Mouse (Mus musculus): ENCODE results near the gene Limch1. TPM values are rescaled to one million over a fixed set of nuclear protein-coding genes. Genes with fewer than 3 reads are reported as not detected.

Limch1 gene
- polyA plus RNA-seq, 1 experiment from 2014 or later: 22.2 TPM

DNA sequence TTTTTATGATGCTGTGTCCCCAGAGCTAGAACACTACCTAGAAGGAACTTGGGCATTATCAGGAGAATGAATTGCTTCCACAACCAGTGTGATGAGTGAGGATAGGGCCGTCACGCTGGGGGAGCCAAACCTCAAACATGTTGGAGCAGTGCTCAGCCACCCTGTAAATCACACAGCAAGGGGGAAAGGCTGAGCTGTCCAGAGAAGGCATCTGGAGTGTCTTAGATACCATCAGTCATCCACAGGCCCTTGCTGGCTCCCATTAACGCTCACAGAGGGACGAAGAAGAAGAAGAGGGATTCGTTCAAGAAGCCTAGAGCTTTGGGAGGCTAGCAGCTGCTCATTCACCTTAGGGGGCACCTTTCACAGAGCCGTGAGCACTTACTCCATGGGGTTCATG lies 219.8 kb downstream of the Limch1 start:
- WGBS: 37% methylated on average over 6 of the region's 6 CpGs
- no peaks in the 10 kb centered on the region for H3K9me3 ChIP-seq (replicated peaks; ENCODE audit: control insufficient read depth, low read length)
- peaks cover 18% of the 10 kb centered on the region for H3K4me1 ChIP-seq (ENCODE audit: control insufficient read depth, insufficient read depth, low read length)
- no peaks in the 10 kb centered on the region for H3K27me3 ChIP-seq (ENCODE audit: control insufficient read depth, insufficient read depth, low read length)
- no peak for ATAC-seq (replicated peaks; ENCODE audit: extremely low read depth, insufficient read depth, low FRiP score)
- H3K36me3 ChIP-seq (ENCODE audit: control insufficient read depth, insufficient read depth): no peaks in the 10 kb centered on the region
- H3K9ac ChIP-seq (ENCODE audit: low read length): no peak overlapping the region
- no peak overlapping the region for H3K27ac ChIP-seq (ENCODE audit: low read length)
- H3K4me2 ChIP-seq (ENCODE audit: low read depth, low read length): no peak overlapping the region
- no peak overlapping the region for H3K4me3 ChIP-seq (ENCODE audit: low read length)

GRCm38 (mm10) chr5:66967147-66967546 lies 221.5 kb downstream of the Limch1 start:
- H3K27me3 ChIP-seq (ENCODE audit: control insufficient read depth, insufficient read depth, low read length): no peaks in the 10 kb centered on the region
- no peaks in the 10 kb centered on the region for H3K9me3 ChIP-seq (replicated peaks; ENCODE audit: control insufficient read depth, low read length)
- ATAC-seq (replicated peaks; ENCODE audit: extremely low read depth, insufficient read depth, low FRiP score): no peak
- H3K27ac ChIP-seq (ENCODE audit: low read length): no peak overlapping the region
- WGBS: 68% methylated on average over 2 of the region's 2 CpGs
- peaks cover 18% of the 10 kb centered on the region for H3K4me1 ChIP-seq (ENCODE audit: control insufficient read depth, insufficient read depth, low read length)
- no peak overlapping the region for H3K9ac ChIP-seq (ENCODE audit: low read length)
- H3K4me3 ChIP-seq (ENCODE audit: low read length): no peak overlapping the region
- no peaks in the 10 kb centered on the region for H3K36me3 ChIP-seq (ENCODE audit: control insufficient read depth, insufficient read depth)
- H3K4me2 ChIP-seq (ENCODE audit: low read depth, low read length): no peak overlapping the region

GRCm38 (mm10) chr5:66967646-66968045 lies 222.0 kb downstream of the Limch1 start:
- H3K4me1 ChIP-seq (ENCODE audit: control insufficient read depth, insufficient read depth, low read length): peaks cover 18% of the 10 kb centered on the region
- peak overlapping the region; percentile 54 for H3K27ac ChIP-seq (ENCODE audit: low read length)
- 48% methylated on average over 4 of the region's 4 CpGs for WGBS
- peak overlapping the region; percentile 42 for H3K4me3 ChIP-seq (ENCODE audit: low read length)
- peak overlapping the region; percentile 71 for H3K4me2 ChIP-seq (ENCODE audit: low read depth, low read length)
- ATAC-seq (replicated peaks; ENCODE audit: extremely low read depth, insufficient read depth, low FRiP score): no peak
- H3K9ac ChIP-seq (ENCODE audit: low read length): peak overlapping the region; percentile 45
- H3K27me3 ChIP-seq (ENCODE audit: control insufficient read depth, insufficient read depth, low read length): no peaks in the 10 kb centered on the region
- H3K9me3 ChIP-seq (replicated peaks; ENCODE audit: control insufficient read depth, low read length): no peaks in the 10 kb centered on the region
- H3K36me3 ChIP-seq (ENCODE audit: control insufficient read depth, insufficient read depth): no peaks in the 10 kb centered on the region

DNA sequence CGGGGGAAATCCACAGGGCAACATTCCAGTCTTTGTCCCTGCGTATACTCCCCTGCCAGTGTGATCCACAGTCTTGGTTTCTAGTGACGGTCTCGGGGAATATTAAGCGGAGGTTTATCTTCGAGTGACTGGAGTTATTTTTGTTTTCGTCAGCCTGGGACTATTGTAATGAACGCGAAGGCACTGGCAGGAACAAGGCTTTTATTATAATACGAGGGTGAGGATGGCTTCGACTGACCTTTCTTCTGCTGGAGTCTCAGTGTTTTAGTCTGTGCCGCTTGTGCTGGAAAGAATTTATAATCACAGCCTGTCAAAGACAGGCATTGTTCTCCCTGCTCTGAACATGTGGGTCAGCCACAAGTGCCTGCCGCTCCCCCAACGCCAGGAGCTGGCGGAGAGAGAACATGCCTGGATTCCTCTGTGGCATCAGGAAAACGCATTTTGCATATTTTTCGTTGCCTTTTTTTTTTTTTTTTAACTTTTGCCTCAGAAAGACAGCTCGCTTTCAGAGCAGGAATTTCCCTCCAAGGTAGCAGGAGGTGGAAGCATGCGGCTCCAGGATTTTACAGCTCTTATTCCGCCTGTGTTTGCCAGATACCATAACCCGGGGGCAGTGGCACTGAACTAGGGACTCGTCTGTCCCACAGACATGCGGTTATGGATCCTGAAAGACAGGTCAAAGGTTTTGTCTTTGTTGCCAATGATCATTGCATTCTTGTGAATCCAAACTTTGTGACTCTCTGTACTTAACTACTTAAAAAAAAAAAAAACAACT lies 222.6 kb downstream of the Limch1 start:
- peak; percentile 45; the same call in 1 of the 2 replicates for ATAC-seq (replicated peaks; ENCODE audit: extremely low read depth, insufficient read depth, low FRiP score)
- 9% methylated on average over 23 of the region's 23 CpGs for WGBS
- no peaks in the 10 kb centered on the region for H3K9me3 ChIP-seq (replicated peaks; ENCODE audit: control insufficient read depth, low read length)
- peak overlapping the region; percentile 71 for H3K4me2 ChIP-seq (ENCODE audit: low read depth, low read length)
- no peaks in the 10 kb centered on the region for H3K36me3 ChIP-seq (ENCODE audit: control insufficient read depth, insufficient read depth)
- H3K27me3 ChIP-seq (ENCODE audit: control insufficient read depth, insufficient read depth, low read length): no peaks in the 10 kb centered on the region
- peak overlapping the region; percentile 42 for H3K4me3 ChIP-seq (ENCODE audit: low read length)
- peak overlapping the region; percentile 45 for H3K9ac ChIP-seq (ENCODE audit: low read length)
- H3K27ac ChIP-seq (ENCODE audit: low read length): peak overlapping the region; percentile 54
- H3K4me1 ChIP-seq (ENCODE audit: control insufficient read depth, insufficient read depth, low read length): peaks cover 18% of the 10 kb centered on the region

DNA sequence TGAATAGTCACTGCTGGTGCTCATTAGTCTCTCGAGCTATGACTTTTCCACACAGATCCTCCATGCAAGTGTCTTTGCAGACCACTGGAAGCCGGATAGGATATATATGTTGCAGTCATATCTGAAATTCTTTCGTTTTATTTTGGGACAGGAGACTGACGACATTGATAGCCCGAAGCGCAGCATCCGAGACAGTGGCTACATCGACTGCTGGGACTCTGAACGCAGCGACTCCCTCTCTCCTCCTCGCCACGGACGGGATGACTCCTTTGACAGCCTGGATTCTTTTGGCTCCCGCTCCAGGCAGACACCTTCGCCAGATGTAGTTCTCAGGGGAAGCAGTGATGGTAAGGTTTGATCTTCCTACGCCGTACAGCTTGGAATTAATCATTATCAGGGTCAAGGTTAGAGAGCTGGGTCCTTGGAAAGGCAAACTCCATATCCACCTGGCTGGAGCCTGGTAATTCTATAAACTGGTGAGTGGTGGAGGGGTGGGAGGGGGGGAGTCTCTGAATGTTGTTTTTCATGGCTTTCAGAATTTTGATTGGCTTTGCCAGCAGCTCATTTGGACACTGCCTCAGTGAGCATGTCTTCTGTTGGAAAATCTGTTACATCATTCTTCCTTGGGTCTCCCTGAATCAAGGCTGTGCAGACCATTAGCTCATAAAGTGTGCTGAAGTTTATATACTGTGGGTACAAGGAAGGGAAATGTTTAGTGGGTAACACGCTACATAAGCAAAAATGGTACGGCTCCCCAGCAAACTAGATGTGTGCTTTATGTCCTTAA lies 223.5 kb downstream of the Limch1 start:
- Histone ChIP-seq H3K9ac (ENCODE audit: low read length) (peak overlapping the region; percentile 45), H3K9me3 (replicated peaks; ENCODE audit: control insufficient read depth, low read length) (no peaks in the 10 kb centered on the region), H3K4me3 (ENCODE audit: low read length) (peak overlapping the region; percentile 42)

DNA sequence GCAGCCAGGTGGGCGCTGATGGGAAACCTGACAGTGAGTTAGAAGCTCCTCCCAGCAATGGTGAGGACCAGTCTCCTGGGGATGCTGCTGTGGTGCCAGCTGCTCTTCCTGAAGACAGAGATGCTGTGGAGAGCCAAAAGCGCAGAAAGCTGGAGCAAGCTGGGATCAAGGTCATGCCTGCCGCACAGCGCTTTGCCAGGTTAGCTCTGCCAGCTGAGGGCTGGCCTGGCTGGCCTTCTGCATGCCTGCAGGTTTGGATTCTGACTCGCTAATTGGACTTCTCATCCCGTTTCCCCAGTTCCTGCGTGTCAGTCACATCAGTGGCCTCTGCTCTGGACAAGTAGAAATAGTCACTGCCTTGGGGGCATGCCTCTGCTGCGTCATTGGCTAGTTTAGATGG lies 230.0 kb downstream of the Limch1 start:
- no peak overlapping the region for H3K9ac ChIP-seq (ENCODE audit: low read length)
- no peaks in the 10 kb centered on the region for H3K36me3 ChIP-seq (ENCODE audit: control insufficient read depth, insufficient read depth)
- H3K4me1 ChIP-seq (ENCODE audit: control insufficient read depth, insufficient read depth, low read length): 0 out of 2 replicates have a peak, but pooled peaks cover 2% of the 10 kb centered on the region
- H3K27me3 ChIP-seq (ENCODE audit: control insufficient read depth, insufficient read depth, low read length): no peaks in the 10 kb centered on the region
- H3K4me2 ChIP-seq (ENCODE audit: low read depth, low read length): no peak overlapping the region
- WGBS: 90% methylated on average over 8 of the region's 8 CpGs
- no peak overlapping the region for H3K27ac ChIP-seq (ENCODE audit: low read length)
- no peak overlapping the region for H3K4me3 ChIP-seq (ENCODE audit: low read length)
- no peak for ATAC-seq (replicated peaks; ENCODE audit: extremely low read depth, insufficient read depth, low FRiP score)
- no peaks in the 10 kb centered on the region for H3K9me3 ChIP-seq (replicated peaks; ENCODE audit: control insufficient read depth, low read length)

More for the DNA sequence above, 223.5 kb downstream of the Limch1 start:
- no peaks in the 10 kb centered on the region for H3K27me3 ChIP-seq (ENCODE audit: control insufficient read depth, insufficient read depth, low read length)
- no peak overlapping the region for H3K27ac ChIP-seq (ENCODE audit: low read length)
- WGBS: 48% methylated on average over 19 of the region's 19 CpGs
- H3K36me3 ChIP-seq (ENCODE audit: control insufficient read depth, insufficient read depth): no peaks in the 10 kb centered on the region
- no peak for ATAC-seq (replicated peaks; ENCODE audit: extremely low read depth, insufficient read depth, low FRiP score)
- peak overlapping the region; percentile 71 for H3K4me2 ChIP-seq (ENCODE audit: low read depth, low read length)
- peaks cover 18% of the 10 kb centered on the region for H3K4me1 ChIP-seq (ENCODE audit: control insufficient read depth, insufficient read depth, low read length)

- H3K4me3 ChIP-seq (ENCODE audit: low read length): no peak overlapping the region
- no peaks in the 10 kb centered on the region for H3K27me3 ChIP-seq (ENCODE audit: control insufficient read depth, insufficient read depth, low read length)
- peak; percentile 63 for ATAC-seq (replicated peaks; ENCODE audit: extremely low read depth, insufficient read depth, low FRiP score)
- peak overlapping the region; percentile 30 for H3K4me2 ChIP-seq (ENCODE audit: low read depth, low read length)
- peak overlapping the region; percentile 59 for H3K27ac ChIP-seq (ENCODE audit: low read length)
- H3K36me3 ChIP-seq (ENCODE audit: control insufficient read depth, insufficient read depth): no peaks in the 10 kb centered on the region
- H3K4me1 ChIP-seq (ENCODE audit: control insufficient read depth, insufficient read depth, low read length): 0 out of 2 replicates have a peak, but pooled peaks cover 2% of the 10 kb centered on the region
- WGBS: 55% methylated on average over 19 of the region's 19 CpGs
- no peaks in the 10 kb centered on the region for H3K9me3 ChIP-seq (replicated peaks; ENCODE audit: control insufficient read depth, low read length)
- no peak overlapping the region for H3K9ac ChIP-seq (ENCODE audit: low read length)
Measured at GRCm38 (mm10) chr5:66979332-66980218, 233.9 kb downstream of the Limch1 start.

- H3K4me1 ChIP-seq (ENCODE audit: control insufficient read depth, insufficient read depth, low read length): 0 out of 2 replicates have a peak, but pooled peaks cover 2% of the 10 kb centered on the region
- no peak for ATAC-seq (replicated peaks; ENCODE audit: extremely low read depth, insufficient read depth, low FRiP score)
- H3K27me3 ChIP-seq (ENCODE audit: control insufficient read depth, insufficient read depth, low read length): no peaks in the 10 kb centered on the region
- WGBS: 60% methylated on average over 4 of the region's 4 CpGs
- no peaks in the 10 kb centered on the region for H3K36me3 ChIP-seq (ENCODE audit: control insufficient read depth, insufficient read depth)
- H3K9me3 ChIP-seq (replicated peaks; ENCODE audit: control insufficient read depth, low read length): no peaks in the 10 kb centered on the region
- H3K4me3 ChIP-seq (ENCODE audit: low read length): no peak overlapping the region
- no peak overlapping the region for H3K9ac ChIP-seq (ENCODE audit: low read length)
- H3K27ac ChIP-seq (ENCODE audit: low read length): no peak overlapping the region
- H3K4me2 ChIP-seq (ENCODE audit: low read depth, low read length): no peak overlapping the region
Measured at GRCm38 (mm10) chr5:66980862-66981261, 235.2 kb downstream of the Limch1 start.

Data from heart, embryonic 16.5 days (tissue).